Mouse (Mus musculus) heart, postnatal 0 days (tissue): Measurements from ENCODE around the gene Hibadh. TPM values are rescaled to one million over a fixed set of nuclear protein-coding genes. Genes with fewer than 3 reads are reported as not detected.
A peak's percentile ranks its signal among the peaks of the same experiment; 100 is the strongest.

Source experiments
- ATAC-seq: fragments of 200-750 bp; cut with Nextera tagmentation; 2 replicates; pipeline ENCODE4 v1.8.0; 2017; ENCODE audit warnings: low read depth, moderate number of reproducible peaks, moderate library complexity; ENCODE audit not compliant: insufficient read depth
- DNase-seq: peaks from one replicate; pipeline ENCODE4 v3.0.0-alpha.2; 2016; ENCODE audit warnings: low spot score
- H3K27ac ChIP-seq: fragments of 300-500 bp; sonication (generic); 2 replicates; pipeline ENCODE4 v1.5.1; 2014; ENCODE audit warnings: low read depth, mild to moderate bottlenecking
- H3K27me3 ChIP-seq: fragments of 300-500 bp; sonication (generic); 2 replicates; pipeline ENCODE4 v1.6.1; 2014; ENCODE audit warnings: low read length, mixed read lengths; ENCODE audit not compliant: control insufficient read depth, insufficient read depth
- H3K36me3 ChIP-seq: fragments of 300-500 bp; sonication (generic); replicated peaks from 2 replicates; pipeline ENCODE4 v1.6.1; 2014; ENCODE audit warnings: low read length, mixed read lengths; ENCODE audit not compliant: control insufficient read depth, insufficient read depth
- H3K4me1 ChIP-seq: fragments of 300-500 bp; sonication (generic); 2 replicates; pipeline ENCODE4 v1.6.1; 2014; ENCODE audit warnings: antibody characterized with exemption; ENCODE audit not compliant: control insufficient read depth, insufficient read depth
- H3K4me2 ChIP-seq: fragments of 300-500 bp; sonication (generic); 2 replicates; pipeline ENCODE4 v1.6.1; 2014; ENCODE audit warnings: low read depth, mild to moderate bottlenecking, low read length, moderate library complexity
- H3K4me3 ChIP-seq: fragments of 300-500 bp; sonication (generic); 2 replicates; pipeline ENCODE4 v1.5.1; 2014; ENCODE audit warnings: low read depth, low read length
- H3K9ac ChIP-seq: fragments of 300-500 bp; sonication (generic); replicated peaks from 2 replicates; pipeline ENCODE4 v1.6.1; 2014; ENCODE audit warnings: low read depth, low read length, mixed read lengths
- H3K9me3 ChIP-seq: fragments of 300-500 bp; sonication (generic); replicated peaks from 2 replicates; pipeline ENCODE4 v1.6.1; 2016; ENCODE audit warnings: low read length; ENCODE audit not compliant: control insufficient read depth
- CTCF ChIP-seq: IDR thresholded peaks from 2 replicates; pipeline ENCODE4 v1.5.1; 2016; ENCODE audit warnings: antibody characterized with exemption, control low read depth, low read depth
- EP300 ChIP-seq: IDR thresholded peaks from 2 replicates; pipeline ENCODE4 v1.6.1; 2016; ENCODE audit warnings: antibody characterized with exemption, low read depth
- WGBS: fragments of 180-500 bp; shearing (Covaris S2); extraction: QIAGEN DNeasy Blood & Tissue Kit; methylation state at CpG from one replicate; pipeline ENCODE4 v1.1.7; 2014; 5-methylcytosine and 5-hydroxymethylcytosine counted together
- polyA plus RNA-seq: library from polyadenylated mRNA; unstranded; fragments of >200 nt; fragmentation: Nextera tagmentation; extraction: Ambion mirVana; gene quantifications from 2 replicates; pipeline ENCODE4 v1.2.1, GENCODE M21; 2015
- total RNA-seq: library from RNA; depleted of rRNA; stranded (reverse); fragments of >200 nt; gene quantifications from 2 replicates; pipeline ENCODE4 v1.2.3, GENCODE M21; 2014; ENCODE audit warnings: low replicate concordance

Gene Hibadh
- total and polyA plus RNA-seq, 2 experiments from 2014 or later: 111 to 228 TPM

GRCm38 (mm10) chr6:52648031-52648430, 7.8 kb upstream of the Hibadh start:
- 88% methylated on average over 6 of the region's 6 CpGs for WGBS
- no peak for ATAC-seq
- TF ChIP-seq EP300 (no peak), CTCF (no peak)

GRCm38 (mm10) chr6:52645926-52646325, 5.7 kb upstream of the Hibadh start:
- H3K4me1 ChIP-seq: 0 out of 2 replicates have a peak, but pooled peaks cover 4% of the 10 kb centered on the region
- no peaks in the 10 kb centered on the region for H3K36me3 ChIP-seq
- WGBS: 34% methylated on average over 5 of the region's 5 CpGs
- H3K9ac ChIP-seq: no peak overlapping the region
- H3K27me3 ChIP-seq: no peaks in the 10 kb centered on the region
- H3K4me3 ChIP-seq: no peak overlapping the region
- no peaks in the 10 kb centered on the region for H3K9me3 ChIP-seq
- no peak for ATAC-seq
- DNase-seq: no peak
- no peak overlapping the region for H3K27ac ChIP-seq
- TF ChIP-seq EP300: no peak
- TF ChIP-seq CTCF: no peak
- no peak overlapping the region for H3K4me2 ChIP-seq

More at GRCm38 (mm10) chr6:52648031-52648430, 7.8 kb upstream of the Hibadh start:
- DNase-seq: no peak
- Histone ChIP-seq H3K36me3 (no peaks in the 10 kb centered on the region), H3K9ac (no peak overlapping the region), H3K9me3 (no peaks in the 10 kb centered on the region), H3K4me1 (no peaks in the 10 kb centered on the region), H3K4me3 (no peak overlapping the region), H3K4me2 (no peak overlapping the region), H3K27ac (no peak overlapping the region), H3K27me3 (no peaks in the 10 kb centered on the region)

GRCm38 (mm10) chr6:52642152-52642551, 2.0 kb upstream of the Hibadh start:
- 34% methylated on average over 7 of the region's 7 CpGs for WGBS
- peaks cover 11% of the 10 kb centered on the region for H3K4me1 ChIP-seq
- H3K27ac ChIP-seq: no peak overlapping the region
- H3K27me3 ChIP-seq: no peaks in the 10 kb centered on the region
- peak overlapping the region; percentile 31; the same call in 1 of the 2 replicates for H3K4me2 ChIP-seq
- no peaks in the 10 kb centered on the region for H3K36me3 ChIP-seq
- no peak overlapping the region for H3K9ac ChIP-seq
- no peak for DNase-seq
- H3K9me3 ChIP-seq: no peaks in the 10 kb centered on the region
- TF ChIP-seq EP300: no peak
- TF ChIP-seq CTCF: no peak
- ATAC-seq: no peak
- H3K4me3 ChIP-seq: no peak overlapping the region

GRCm38 (mm10) chr6:52641076-52641475, 887 bp upstream of the Hibadh start:
- Histone ChIP-seq H3K4me3 (no peak overlapping the region), H3K9ac (no peak overlapping the region), H3K4me2 (no peak overlapping the region), H3K4me1 (peaks cover 11% of the 10 kb centered on the region), H3K27me3 (no peaks in the 10 kb centered on the region), H3K9me3 (no peaks in the 10 kb centered on the region), H3K27ac (peak overlapping the region; percentile 77; the same call in 1 of the 2 replicates), H3K36me3 (no peaks in the 10 kb centered on the region)
- DNase-seq (no peak), ATAC-seq (no peak)
- TF ChIP-seq EP300 (no peak), CTCF (no peak)
- whole genome bisulfite sequencing: 69% methylated on average over 3 of the region's 3 CpGs

- Histone ChIP-seq H3K36me3 (no peaks in the 10 kb centered on the region), H3K4me3 (peak overlapping the region; percentile 78), H3K4me1 (peaks cover 11% of the 10 kb centered on the region), H3K9ac (peak overlapping the region; percentile 80), H3K27ac (peak overlapping the region; percentile 90), H3K27me3 (no peaks in the 10 kb centered on the region), H3K9me3 (no peaks in the 10 kb centered on the region), H3K4me2 (peak overlapping the region; percentile 68)
- TF ChIP-seq EP300 (no peak), CTCF (peak; percentile 8; the same call in 1 of the 2 replicates)
- peak; percentile 25 for ATAC-seq
- peak; percentile 49 for DNase-seq
- WGBS: 2% methylated on average over 28 of the region's 28 CpGs
These were observed 504 bp downstream of the Hibadh start for GRCm38 (mm10) chr6:52639546-52640223.
